Mouse (Mus musculus) c-Kit-positive CD71-positive TER-119-negative erythroid progenitor cells, embryonic 14.5 days (primary cell): ENCODE measurements around the gene Zfp709.
"Not testable (repeated sequence)": the region's sequence is repeated elsewhere in the genome, so short reads cannot be mapped to it uniquely, and the experiment has no call there.

Experiments used
- DNase-seq: peaks from one replicate; pipeline ENCODE4 v3.0.0-alpha.2; 2013; ENCODE audit warnings: low read depth

Zfp709 gene

DNA sequence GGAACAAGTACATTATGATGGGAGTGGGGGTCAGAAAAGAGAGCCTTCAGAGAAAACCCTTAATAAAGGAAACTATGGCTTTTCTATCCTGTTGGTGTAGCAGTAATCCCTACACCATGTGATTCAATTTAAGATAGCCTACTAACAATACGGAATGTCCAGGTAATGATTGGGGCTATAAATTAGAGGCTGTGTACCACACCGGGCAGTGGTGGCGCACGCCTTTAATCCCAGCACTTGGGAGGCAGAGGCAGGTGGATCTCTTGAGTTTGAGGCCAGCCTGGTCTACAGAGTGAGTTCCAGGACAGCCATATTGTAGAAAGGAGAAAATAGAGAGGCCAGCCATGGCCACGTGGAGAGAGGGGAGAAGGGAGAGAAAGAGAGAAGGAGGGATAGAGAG lies 44.0 kb downstream of the Zfp709 start:
- DNase-seq: no peak

DNA sequence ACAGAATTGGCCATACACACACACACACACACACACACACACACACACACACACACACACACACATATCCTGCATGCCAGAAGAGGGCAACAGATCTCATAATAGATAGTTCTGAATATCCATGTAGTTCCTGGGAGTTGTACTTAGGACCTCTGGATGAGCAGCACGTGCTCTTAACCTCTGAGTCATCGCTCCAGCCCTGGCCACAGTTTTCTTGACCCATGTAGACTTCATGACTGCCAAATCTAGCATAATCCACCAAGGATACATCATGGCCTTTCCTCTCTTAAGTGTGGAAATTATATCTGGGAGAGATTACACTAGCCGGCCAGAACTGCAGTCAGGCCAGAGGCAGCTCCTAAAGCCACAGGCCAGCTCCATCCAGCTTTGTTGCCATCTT lies 44.7 kb downstream of the Zfp709 start:
- no peak for DNase-seq

DNA sequence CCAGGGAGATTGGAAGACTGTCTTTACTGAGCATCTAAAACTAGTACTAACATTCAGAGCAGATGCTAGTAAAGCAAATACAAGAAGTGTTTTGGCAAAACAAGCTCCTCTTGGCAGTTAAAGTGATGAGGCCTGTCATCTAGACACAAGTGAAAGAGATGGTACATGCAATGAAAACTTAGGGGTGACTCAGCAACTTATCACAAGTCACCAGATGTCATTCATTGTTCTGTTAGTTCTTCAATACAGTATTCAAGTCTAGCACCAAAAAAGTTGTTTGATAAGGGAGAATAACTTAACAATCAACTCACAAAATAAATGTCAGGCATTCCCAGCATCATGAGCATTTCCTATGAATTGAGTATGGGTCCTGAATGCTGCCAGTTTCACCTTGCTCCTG lies 46.0 kb downstream of the Zfp709 start:
- no peak for DNase-seq

DNA sequence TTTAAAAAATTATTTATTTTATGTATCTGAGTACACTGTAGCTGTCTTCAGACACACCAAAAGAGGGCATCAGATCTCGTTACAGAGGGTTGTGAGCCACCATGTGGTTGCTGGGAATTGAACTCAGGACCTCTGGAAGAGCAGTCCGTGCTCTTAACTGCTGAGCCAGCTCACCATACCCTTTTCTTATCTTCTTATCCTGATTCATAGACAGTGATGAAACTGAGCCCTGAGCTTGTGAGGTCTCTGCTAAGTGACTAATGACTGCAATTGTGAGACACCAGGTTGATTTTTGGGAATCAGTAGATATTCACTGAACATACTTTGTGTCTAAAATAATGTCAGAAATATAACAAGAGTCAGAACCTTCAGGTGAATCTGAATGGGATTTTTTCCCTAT lies 56.2 kb downstream of the Zfp709 start:
- not testable (repeated sequence) for DNase-seq

DNA sequence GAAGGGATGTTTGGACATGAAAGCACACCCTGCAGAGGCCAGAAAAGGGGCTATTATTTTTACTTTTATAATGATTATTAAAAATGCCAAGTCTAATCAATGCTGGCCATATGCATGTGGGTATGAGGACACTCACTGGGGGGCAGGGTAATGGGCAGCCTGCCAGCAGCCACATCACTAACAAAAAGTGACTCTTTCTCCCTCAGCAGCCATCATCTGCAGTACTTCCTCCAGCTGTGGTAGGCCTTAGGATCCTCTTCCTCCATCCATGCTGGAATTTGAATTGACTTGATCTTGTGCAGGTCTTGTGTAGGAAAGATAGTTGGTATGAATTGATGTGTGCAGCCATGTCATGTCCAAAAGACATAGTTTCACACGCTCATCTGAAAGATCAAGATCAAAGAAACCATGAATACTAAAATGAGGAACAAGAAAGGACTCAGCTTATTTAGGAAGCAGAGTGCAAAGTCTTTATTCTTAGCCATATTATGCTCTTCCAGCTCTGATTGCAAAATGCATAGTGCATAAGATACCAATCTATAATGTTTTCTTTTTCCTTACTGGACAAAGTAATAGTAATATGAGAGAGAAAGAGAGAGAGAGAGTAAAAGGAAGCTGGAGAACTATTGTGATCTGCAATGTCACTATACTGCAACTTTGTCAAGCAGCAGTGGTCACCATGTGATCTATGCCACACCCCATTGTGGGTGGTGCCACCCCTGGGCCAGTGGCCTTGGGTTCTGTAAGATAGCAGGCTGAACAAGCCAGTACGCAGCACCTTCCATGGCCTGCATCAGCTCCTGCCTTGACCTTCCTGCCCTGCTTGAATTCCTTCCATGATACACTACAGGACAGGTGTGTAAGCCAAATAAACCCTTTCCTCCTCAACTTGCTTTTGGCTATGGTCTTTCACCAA lies 58.7 kb downstream of the Zfp709 start:
- DNase-seq: no peak

DNA sequence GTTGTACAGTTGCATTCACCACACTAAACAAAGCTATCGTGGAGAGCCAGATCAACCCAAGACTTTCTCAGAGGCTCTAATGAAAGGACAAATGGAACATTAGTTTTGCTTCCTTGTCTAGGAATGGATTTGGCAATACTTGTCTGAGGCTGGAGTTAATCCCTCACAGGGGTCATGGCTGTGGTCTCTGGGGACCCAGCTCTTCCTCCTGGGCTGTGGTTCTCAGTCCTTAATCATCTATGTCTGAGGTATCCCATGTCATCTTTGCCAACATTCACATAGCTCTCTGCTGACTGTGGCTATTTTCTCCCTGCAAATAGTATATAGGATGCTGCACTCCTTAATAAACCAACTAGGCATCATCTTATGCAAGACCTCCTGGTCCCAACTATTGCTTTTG lies 60.0 kb downstream of the Zfp709 start:
- DNase-seq: no peak
